Mouse (Mus musculus): ENCODE measurements at regions not wholly inside any gene's neighbourhood (a gene's known extent, or its start where the extent isn't known, plus 50 kb on each side); places are given as distances from the start of the nearest gene placed in this dataset.

DNA sequence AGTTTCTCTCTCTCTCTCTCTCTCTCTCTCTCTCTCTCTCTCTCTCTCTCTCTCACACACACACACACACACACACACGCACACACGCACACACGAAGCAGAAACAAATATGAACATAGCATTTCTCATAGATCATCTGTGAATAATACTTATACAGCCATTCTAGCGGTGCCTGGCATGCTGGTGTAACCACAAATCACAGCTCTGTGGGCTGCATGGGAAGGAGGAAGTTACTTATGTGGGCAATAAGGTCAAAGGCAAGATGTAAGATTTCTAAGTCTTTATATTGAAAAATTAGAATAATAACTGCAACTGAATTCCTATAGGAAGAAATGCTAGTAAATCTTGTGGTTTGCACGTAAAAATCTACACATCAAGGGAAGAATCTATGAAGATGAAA, 228.7 kb downstream of the Ccdc91 start:
- Histone ChIP-seq H3K36me3 (ENCODE audit: control insufficient read depth in 1 of 2, insufficient read depth in 2 of 2, low read length in 2 of 2) (no peaks in the 10 kb centered on the region), H3K9ac (ENCODE audit: control insufficient read depth, low read depth, low read length, poor library complexity, severe bottlenecking) (no peak overlapping the region), H3K27ac (ENCODE audit: control insufficient read depth, low read depth, low read length) (no peak overlapping the region), H3K4me3 (ENCODE audit: control insufficient read depth in 1 of 2, insufficient read depth in 1 of 2, low read depth in 2 of 2, low read length in 2 of 2) (no peak overlapping the region), H3K9me3 (replicated peaks; ENCODE audit: insufficient read depth, low read length) (no peaks in the 10 kb centered on the region), H3K79me2 (ENCODE audit: control insufficient read depth, insufficient read depth, low read length, poor library complexity) (no peaks in the 10 kb centered on the region), H3K4me1 (ENCODE audit: control insufficient read depth in 1 of 2, insufficient read depth in 2 of 2, low read length in 2 of 2) (no peaks in the 10 kb centered on the region), H3K27me3 (ENCODE audit: control insufficient read depth in 1 of 2, insufficient read depth in 2 of 2, low read length in 2 of 2) (no peaks in the 10 kb centered on the region)
- no peak for DNase-seq (ENCODE audit: low read depth, low spot score)
- TF ChIP-seq TAL1 (IDR thresholded peaks at IDR 0.05; ENCODE audit: low read length) (no peak), MYB (IDR thresholded peaks at IDR 0.05; ENCODE audit: low read depth, low read length) (no peak), KAT2A (conservative IDR thresholded peaks at IDR 0.05; ENCODE audit: low read depth, low read length) (no peak), CTCF (IDR thresholded peaks at IDR 0.05 in 2 of 3, conservative IDR thresholded peaks at IDR 0.05 in 1 of 3; ENCODE audit: control insufficient read depth in 1 of 3, insufficient read depth in 1 of 3, low read depth in 2 of 3, low read length in 3 of 3, poor library complexity in 1 of 3, severe bottlenecking in 1 of 3) (no peak), POLR2AphosphoS2 (IDR thresholded peaks at IDR 0.05; ENCODE audit: low read length) (no peak), NELFE (IDR thresholded peaks at IDR 0.05; ENCODE audit: low read depth, low read length) (no peak), ZC3H11A (IDR thresholded peaks at IDR 0.05; ENCODE audit: low read depth, low read length) (no peak), GABPA (IDR thresholded peaks at IDR 0.05; ENCODE audit: low read depth, low read length) (no peak), ZMIZ1 (IDR thresholded peaks at IDR 0.05; ENCODE audit: low read depth, low read length) (no peak), MYC (IDR thresholded peaks at IDR 0.05; ENCODE audit: low read depth, low read length) (no peak), USF2 (IDR thresholded peaks at IDR 0.05; ENCODE audit: borderline replicate concordance in 1 of 2, insufficient read depth in 1 of 2, low read depth in 1 of 2, low read length in 2 of 2) (no peak), UBTF (IDR thresholded peaks at IDR 0.05; ENCODE audit: borderline replicate concordance, insufficient read depth, low read depth, low read length) (no peak), JUND (IDR thresholded peaks at IDR 0.05; ENCODE audit: low read depth, low read length) (no peak), ETS1 (IDR thresholded peaks at IDR 0.05; ENCODE audit: low read depth, low read length) (no peak), MAX (IDR thresholded peaks at IDR 0.05; ENCODE audit: low read length) (no peak), CHD2 (IDR thresholded peaks at IDR 0.05; ENCODE audit: low read length) (no peak)

DNA sequence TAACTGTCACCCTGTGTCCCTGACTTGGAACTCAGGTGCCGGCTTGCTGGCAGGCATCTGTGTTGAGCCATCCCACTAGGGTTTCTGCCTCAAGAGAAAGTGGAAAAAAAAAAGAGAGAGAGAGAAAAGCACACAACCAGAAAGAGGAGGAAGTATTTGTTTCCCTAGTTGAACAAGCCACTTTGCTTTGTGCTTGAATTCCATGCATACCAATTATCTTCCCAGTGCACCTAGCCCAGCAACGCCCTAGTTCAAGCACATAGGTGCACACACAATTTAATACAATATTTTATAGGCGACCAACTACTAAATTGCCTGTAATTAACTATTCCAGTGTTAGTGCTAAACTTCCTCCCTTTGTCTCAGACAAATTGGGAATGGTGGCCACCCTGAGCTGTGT, 230.3 kb downstream of the Ccdc91 start:
- no peak overlapping the region for H3K27ac ChIP-seq (ENCODE audit: control insufficient read depth, low read depth, low read length)
- H3K4me3 ChIP-seq (ENCODE audit: control insufficient read depth in 1 of 2, insufficient read depth in 1 of 2, low read depth in 2 of 2, low read length in 2 of 2) = no peak overlapping the region
- H3K79me2 ChIP-seq (ENCODE audit: control insufficient read depth, insufficient read depth, low read length, poor library complexity) = no peaks in the 10 kb centered on the region
- no peaks in the 10 kb centered on the region for H3K27me3 ChIP-seq (ENCODE audit: control insufficient read depth in 1 of 2, insufficient read depth in 2 of 2, low read length in 2 of 2)
- DNase-seq (ENCODE audit: low read depth, low spot score) = no peak
- H3K9me3 ChIP-seq (replicated peaks; ENCODE audit: insufficient read depth, low read length) = no peaks in the 10 kb centered on the region
- TF ChIP-seq ZMIZ1 (IDR thresholded peaks at IDR 0.05; ENCODE audit: low read depth, low read length) (no peak), MYB (IDR thresholded peaks at IDR 0.05; ENCODE audit: low read depth, low read length) (no peak), ETS1 (IDR thresholded peaks at IDR 0.05; ENCODE audit: low read depth, low read length) (no peak)
- no peak overlapping the region for H3K9ac ChIP-seq (ENCODE audit: control insufficient read depth, low read depth, low read length, poor library complexity, severe bottlenecking)
- no peaks in the 10 kb centered on the region for H3K36me3 ChIP-seq (ENCODE audit: control insufficient read depth in 1 of 2, insufficient read depth in 2 of 2, low read length in 2 of 2)
- no peaks in the 10 kb centered on the region for H3K4me1 ChIP-seq (ENCODE audit: control insufficient read depth in 1 of 2, insufficient read depth in 2 of 2, low read length in 2 of 2)
